Mouse (Mus musculus): ENCODE results near the gene Atg4b. TPM values are rescaled to one million over a fixed set of nuclear protein-coding genes. Genes with fewer than 3 reads are reported as not detected.

The Atg4b gene
- polyA plus RNA-seq, 1 experiment from 2014 or later: 95.7 TPM

DNA sequence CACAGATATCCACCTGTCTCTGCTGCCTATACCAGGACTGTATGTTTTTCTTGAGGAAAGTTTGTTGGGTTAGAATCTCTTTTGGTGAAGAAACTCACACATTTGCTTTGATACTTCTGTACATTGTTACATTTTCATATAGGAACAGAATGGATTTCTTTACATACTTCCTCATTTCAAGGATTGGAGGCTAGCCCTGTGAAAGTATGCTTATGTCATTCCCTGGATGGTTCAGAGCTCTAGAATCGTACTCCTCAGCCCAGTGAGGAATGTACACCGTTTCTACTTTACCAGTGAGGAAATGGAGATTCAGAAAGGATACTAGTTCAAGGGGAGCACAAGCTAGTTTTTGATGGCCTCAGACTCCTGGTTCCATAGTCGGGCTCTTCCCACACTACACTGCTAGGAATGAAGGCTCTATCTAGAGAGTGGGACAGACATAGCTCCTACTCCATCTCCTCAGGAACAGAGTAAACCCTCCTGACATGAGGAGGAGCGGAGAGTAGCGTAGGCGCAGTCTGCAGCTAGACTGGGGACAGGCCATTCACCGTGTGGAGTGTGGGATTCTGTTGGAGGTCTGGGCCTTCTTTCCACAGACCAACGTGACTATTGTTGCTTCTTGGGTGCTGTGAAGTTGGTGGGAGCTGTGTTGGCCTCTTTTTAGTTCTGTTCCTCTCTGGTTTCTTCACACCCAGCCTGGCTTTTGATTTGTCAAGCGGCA lies 13.7 kb downstream of the Atg4b start:
- no peak for ATAC-seq (ENCODE audit: low FRiP score, low TSS enrichment)
- H3K9ac ChIP-seq (ENCODE audit: low read depth, low read length): no peak overlapping the region
- peaks cover 11% of the 10 kb centered on the region; the same call in 1 of the 2 replicates for H3K36me3 ChIP-seq (ENCODE audit: control insufficient read depth, insufficient read depth, low read length)
- no peaks in the 10 kb centered on the region for H3K9me3 ChIP-seq (ENCODE audit: control insufficient read depth, low read length)
- no peak overlapping the region for H3K27ac ChIP-seq (ENCODE audit: low read depth, low read length)
- H3K4me1 ChIP-seq (ENCODE audit: control insufficient read depth, insufficient read depth, low read length): no peaks in the 10 kb centered on the region
- H3K4me2 ChIP-seq (replicated peaks; ENCODE audit: low read depth, low read length): no peak overlapping the region
- no peaks in the 10 kb centered on the region for H3K27me3 ChIP-seq (ENCODE audit: control insufficient read depth, insufficient read depth, low read length)
- 93% methylated on average over 9 of the region's 9 CpGs for WGBS
- no peak overlapping the region for H3K4me3 ChIP-seq (ENCODE audit: low read length)

DNA sequence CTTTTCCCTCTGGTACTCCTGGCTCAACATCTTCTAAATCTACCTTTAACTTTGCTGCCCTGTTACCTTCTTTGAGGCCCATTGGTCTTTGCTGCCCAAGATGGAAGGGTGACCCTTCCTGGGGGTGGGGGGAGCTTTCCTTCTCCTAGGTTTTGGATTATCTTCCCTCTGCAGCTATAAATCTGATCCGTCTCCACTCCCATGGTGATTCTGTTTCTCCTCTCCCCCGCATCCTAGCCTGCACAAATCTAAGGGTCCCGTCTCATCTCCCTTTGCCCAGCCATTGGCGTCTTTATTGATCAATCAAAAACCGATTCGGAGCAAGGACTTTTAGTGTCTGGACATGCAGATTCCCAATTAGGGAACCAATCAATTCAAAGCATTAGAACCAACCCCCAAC lies 16.3 kb downstream of the Atg4b start:
- no peaks in the 10 kb centered on the region for H3K9me3 ChIP-seq (ENCODE audit: control insufficient read depth, low read length)
- no peak overlapping the region for H3K4me2 ChIP-seq (replicated peaks; ENCODE audit: low read depth, low read length)
- H3K36me3 ChIP-seq (ENCODE audit: control insufficient read depth, insufficient read depth, low read length): peaks cover 12% of the 10 kb centered on the region; the same call in 1 of the 2 replicates
- WGBS: 45% methylated on average over 6 of the region's 6 CpGs
- no peak overlapping the region for H3K4me3 ChIP-seq (ENCODE audit: low read length)
- H3K27ac ChIP-seq (ENCODE audit: low read depth, low read length): no peak overlapping the region
- H3K4me1 ChIP-seq (ENCODE audit: control insufficient read depth, insufficient read depth, low read length): no peaks in the 10 kb centered on the region
- no peak overlapping the region for H3K9ac ChIP-seq (ENCODE audit: low read depth, low read length)
- ATAC-seq (ENCODE audit: low FRiP score, low TSS enrichment): peak; percentile 79
- no peaks in the 10 kb centered on the region for H3K27me3 ChIP-seq (ENCODE audit: control insufficient read depth, insufficient read depth, low read length)

DNA sequence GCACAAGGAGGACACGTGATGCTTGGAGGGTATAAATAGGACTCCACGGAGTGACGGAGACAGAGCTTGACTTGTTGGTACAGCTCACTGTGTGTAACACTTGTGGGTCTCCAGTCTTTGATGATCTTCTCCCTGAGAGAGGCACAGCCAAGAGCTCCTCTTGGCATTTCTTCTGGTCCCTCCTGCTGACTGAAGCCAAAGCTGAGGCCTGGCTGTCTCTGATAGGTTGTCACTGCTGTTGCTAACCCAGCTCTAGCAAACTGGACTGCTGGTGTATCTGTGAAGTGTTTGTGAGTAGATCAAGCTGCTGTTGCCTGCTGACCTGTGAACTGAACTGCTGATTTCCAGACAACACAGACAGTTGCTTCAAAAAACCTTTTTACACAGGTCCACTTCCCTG lies 18.6 kb downstream of the Atg4b start:
- H3K9ac ChIP-seq (ENCODE audit: low read depth, low read length): no peak overlapping the region
- WGBS: 97% methylated on average over 3 of the region's 3 CpGs
- H3K4me2 ChIP-seq (replicated peaks; ENCODE audit: low read depth, low read length): no peak overlapping the region
- no peaks in the 10 kb centered on the region for H3K4me1 ChIP-seq (ENCODE audit: control insufficient read depth, insufficient read depth, low read length)
- no peak for ATAC-seq (ENCODE audit: low FRiP score, low TSS enrichment)
- H3K9me3 ChIP-seq (ENCODE audit: control insufficient read depth, low read length): no peaks in the 10 kb centered on the region
- peaks cover 34% of the 10 kb centered on the region for H3K36me3 ChIP-seq (ENCODE audit: control insufficient read depth, insufficient read depth, low read length)
- H3K27ac ChIP-seq (ENCODE audit: low read depth, low read length): no peak overlapping the region
- no peaks in the 10 kb centered on the region for H3K27me3 ChIP-seq (ENCODE audit: control insufficient read depth, insufficient read depth, low read length)
- no peak overlapping the region for H3K4me3 ChIP-seq (ENCODE audit: low read length)

DNA sequence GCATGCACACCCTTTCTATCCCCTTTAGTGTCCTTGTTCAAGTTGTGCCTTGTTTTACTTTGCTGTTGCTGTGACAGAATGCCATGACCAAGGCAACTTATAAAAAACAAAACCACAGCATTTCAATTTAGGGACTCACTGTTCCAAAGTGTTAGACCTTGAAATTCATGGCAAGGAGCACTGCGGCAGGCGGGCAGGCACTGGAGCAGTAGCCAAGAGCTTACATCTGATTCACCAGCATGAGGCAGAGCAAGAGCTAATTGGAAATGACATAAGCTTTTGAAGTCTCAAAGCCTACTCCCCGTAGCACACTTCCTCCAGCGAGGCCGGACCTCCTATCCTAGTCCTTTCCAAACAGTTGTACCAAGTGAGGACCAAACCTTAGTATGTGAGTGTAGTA lies 25.4 kb downstream of the Atg4b start:
- Histone ChIP-seq H3K4me2 (replicated peaks; ENCODE audit: low read depth, low read length) (no peak overlapping the region), H3K9me3 (ENCODE audit: control insufficient read depth, low read length) (no peaks in the 10 kb centered on the region), H3K36me3 (ENCODE audit: control insufficient read depth, insufficient read depth, low read length) (peaks cover 81% of the 10 kb centered on the region), H3K9ac (ENCODE audit: low read depth, low read length) (no peak overlapping the region), H3K27me3 (ENCODE audit: control insufficient read depth, insufficient read depth, low read length) (no peaks in the 10 kb centered on the region), H3K4me3 (ENCODE audit: low read length) (no peak overlapping the region), H3K4me1 (ENCODE audit: control insufficient read depth, insufficient read depth, low read length) (no peaks in the 10 kb centered on the region), H3K27ac (ENCODE audit: low read depth, low read length) (no peak overlapping the region)
- ATAC-seq (ENCODE audit: low FRiP score, low TSS enrichment): no peak
- WGBS: 91% methylated on average over 5 of the region's 5 CpGs

DNA sequence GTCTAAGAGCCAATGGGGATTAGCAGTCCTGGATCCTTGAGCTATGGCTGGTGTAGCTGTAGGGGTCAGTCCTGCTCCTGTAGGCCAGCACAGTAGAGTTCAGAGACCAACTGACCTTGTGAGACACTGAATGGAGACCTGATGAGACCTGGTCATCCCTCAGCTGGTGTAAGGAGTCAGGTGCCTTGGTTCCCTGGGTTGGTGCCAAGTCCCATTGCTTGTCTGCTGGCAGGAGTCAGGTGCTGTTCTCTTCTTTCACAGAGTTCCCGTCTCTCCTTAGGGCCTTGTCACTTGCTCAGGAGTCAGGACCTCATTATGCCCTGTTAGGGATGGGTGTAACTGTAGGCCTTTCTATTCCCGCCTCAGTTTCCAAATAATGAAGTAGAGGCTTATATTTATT lies 35.6 kb downstream of the Atg4b start:
- Histone ChIP-seq H3K4me3 (ENCODE audit: low read length) (no peak overlapping the region), H3K4me1 (ENCODE audit: control insufficient read depth, insufficient read depth, low read length) (no peaks in the 10 kb centered on the region), H3K4me2 (replicated peaks; ENCODE audit: low read depth, low read length) (no peak overlapping the region), H3K27me3 (ENCODE audit: control insufficient read depth, insufficient read depth, low read length) (no peaks in the 10 kb centered on the region), H3K9me3 (ENCODE audit: control insufficient read depth, low read length) (no peaks in the 10 kb centered on the region), H3K27ac (ENCODE audit: low read depth, low read length) (no peak overlapping the region), H3K9ac (ENCODE audit: low read depth, low read length) (no peak overlapping the region), H3K36me3 (ENCODE audit: control insufficient read depth, insufficient read depth, low read length) (peaks cover 81% of the 10 kb centered on the region)
- no peak for ATAC-seq (ENCODE audit: low FRiP score, low TSS enrichment)
- 86% methylated on average over 2 of the region's 2 CpGs for WGBS

DNA sequence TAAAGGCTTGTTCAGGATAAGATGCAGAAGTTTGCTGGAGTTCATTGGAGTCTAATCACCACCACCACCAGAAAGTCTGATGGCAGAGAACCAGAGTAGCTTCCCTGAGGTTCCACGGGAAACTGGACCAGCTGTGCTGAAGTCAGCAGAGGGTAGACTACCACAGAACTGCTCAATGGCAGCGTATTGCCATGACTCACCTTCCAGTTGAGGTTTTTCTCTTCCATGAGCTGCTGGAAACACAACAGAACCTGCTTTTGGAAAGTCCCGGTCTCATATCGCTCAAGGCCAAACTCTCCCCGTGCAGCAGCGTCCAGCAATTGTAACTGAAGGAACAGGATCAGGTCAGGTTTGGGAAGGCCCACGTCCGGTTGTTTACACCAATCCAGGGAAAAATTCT lies 43.2 kb downstream of the Atg4b start:
- no peak overlapping the region for H3K9ac ChIP-seq (ENCODE audit: low read depth, low read length)
- H3K27me3 ChIP-seq (ENCODE audit: control insufficient read depth, insufficient read depth, low read length): no peaks in the 10 kb centered on the region
- H3K27ac ChIP-seq (ENCODE audit: low read depth, low read length): no peak overlapping the region
- no peaks in the 10 kb centered on the region for H3K4me1 ChIP-seq (ENCODE audit: control insufficient read depth, insufficient read depth, low read length)
- ATAC-seq (ENCODE audit: low FRiP score, low TSS enrichment): no peak
- H3K4me3 ChIP-seq (ENCODE audit: low read length): no peak overlapping the region
- H3K4me2 ChIP-seq (replicated peaks; ENCODE audit: low read depth, low read length): no peak overlapping the region
- H3K36me3 ChIP-seq (ENCODE audit: control insufficient read depth, insufficient read depth, low read length): peaks cover 70% of the 10 kb centered on the region
- no peaks in the 10 kb centered on the region for H3K9me3 ChIP-seq (ENCODE audit: control insufficient read depth, low read length)
- 94% methylated on average over 8 of the region's 8 CpGs for WGBS

DNA sequence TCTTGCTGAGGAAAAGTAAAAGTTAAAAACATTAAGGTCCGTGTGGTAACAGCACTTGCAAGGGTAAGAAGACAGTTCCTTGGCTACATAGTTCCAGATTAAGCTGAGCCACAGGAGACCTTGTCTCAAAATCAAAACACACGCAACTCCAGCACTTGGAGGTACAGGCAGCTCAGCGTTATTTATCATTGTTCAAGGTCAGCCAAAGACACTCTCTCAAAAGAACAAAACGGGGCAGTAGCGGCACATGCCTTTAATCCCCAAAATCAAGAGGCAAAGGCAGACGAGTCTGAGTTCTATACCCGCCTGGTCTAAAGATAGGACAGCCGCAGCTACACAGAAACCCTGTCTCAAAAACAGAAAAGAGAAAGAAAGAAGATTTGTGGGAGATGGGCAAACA lies 44.6 kb downstream of the Atg4b start:
- Histone ChIP-seq H3K27ac (ENCODE audit: low read depth, low read length) (no peak overlapping the region), H3K9ac (ENCODE audit: low read depth, low read length) (no peak overlapping the region), H3K27me3 (ENCODE audit: control insufficient read depth, insufficient read depth, low read length) (no peaks in the 10 kb centered on the region), H3K4me2 (replicated peaks; ENCODE audit: low read depth, low read length) (no peak overlapping the region), H3K4me3 (ENCODE audit: low read length) (no peak overlapping the region), H3K4me1 (ENCODE audit: control insufficient read depth, insufficient read depth, low read length) (no peaks in the 10 kb centered on the region), H3K9me3 (ENCODE audit: control insufficient read depth, low read length) (no peaks in the 10 kb centered on the region), H3K36me3 (ENCODE audit: control insufficient read depth, insufficient read depth, low read length) (peaks cover 76% of the 10 kb centered on the region)
- no peak for ATAC-seq (ENCODE audit: low FRiP score, low TSS enrichment)
- 87% methylated on average over 8 of the region's 8 CpGs for WGBS

DNA sequence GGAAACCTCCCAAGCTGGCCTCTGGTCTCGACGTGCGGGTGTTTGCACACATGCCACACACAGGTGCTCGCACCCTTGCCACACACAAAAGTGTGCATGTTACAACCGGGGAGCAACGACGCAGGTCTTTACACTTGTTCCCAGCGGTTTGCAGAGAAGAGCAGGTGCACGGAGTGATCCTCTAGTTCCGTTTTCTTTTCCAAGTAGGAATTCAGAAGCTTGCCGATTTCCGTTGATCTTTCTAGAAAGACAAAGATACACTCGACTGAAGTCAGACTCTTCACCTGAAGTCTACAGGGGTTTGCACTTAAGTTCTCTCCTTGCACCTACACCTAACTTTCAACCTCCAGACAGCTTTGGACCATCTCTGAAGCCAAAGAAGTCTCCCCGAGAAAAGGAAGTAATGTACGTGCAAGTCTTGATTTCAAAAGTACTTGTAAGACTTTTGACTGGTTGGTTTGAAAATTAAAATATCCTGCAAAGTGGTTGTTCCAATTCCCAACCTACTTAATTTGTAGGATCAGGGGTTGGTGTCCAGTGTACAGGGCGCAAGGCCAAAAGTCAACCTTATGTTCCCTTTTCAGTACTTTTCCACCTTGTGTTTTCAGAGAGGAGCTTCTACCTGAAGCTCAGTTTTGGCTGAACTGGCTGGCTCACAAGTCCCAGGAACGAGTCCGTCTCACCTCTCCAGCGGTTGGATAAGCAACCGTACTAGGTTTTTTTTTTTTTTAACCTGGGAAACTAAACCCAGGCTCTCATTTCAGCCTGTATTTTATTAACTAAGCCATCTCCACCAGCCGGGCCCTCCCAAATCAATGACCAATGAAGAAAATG lies 49.6 kb downstream of the Atg4b start:
- peak overlapping the region; percentile 81 for H3K9ac ChIP-seq (ENCODE audit: low read depth, low read length)
- H3K4me1 ChIP-seq (ENCODE audit: control insufficient read depth, insufficient read depth, low read length): peaks cover 22% of the 10 kb centered on the region
- H3K27ac ChIP-seq (ENCODE audit: low read depth, low read length): peak overlapping the region; percentile 86; the same call in 1 of the 2 replicates
- H3K4me3 ChIP-seq (ENCODE audit: low read length): peak overlapping the region; percentile 75
- H3K9me3 ChIP-seq (ENCODE audit: control insufficient read depth, low read length): no peaks in the 10 kb centered on the region
- 73% methylated on average over 21 of the region's 21 CpGs for WGBS
- peaks cover 35% of the 10 kb centered on the region for H3K36me3 ChIP-seq (ENCODE audit: control insufficient read depth, insufficient read depth, low read length)
- no peaks in the 10 kb centered on the region for H3K27me3 ChIP-seq (ENCODE audit: control insufficient read depth, insufficient read depth, low read length)
- peak overlapping the region; percentile 64 for H3K4me2 ChIP-seq (replicated peaks; ENCODE audit: low read depth, low read length)
- no peak for ATAC-seq (ENCODE audit: low FRiP score, low TSS enrichment)

DNA sequence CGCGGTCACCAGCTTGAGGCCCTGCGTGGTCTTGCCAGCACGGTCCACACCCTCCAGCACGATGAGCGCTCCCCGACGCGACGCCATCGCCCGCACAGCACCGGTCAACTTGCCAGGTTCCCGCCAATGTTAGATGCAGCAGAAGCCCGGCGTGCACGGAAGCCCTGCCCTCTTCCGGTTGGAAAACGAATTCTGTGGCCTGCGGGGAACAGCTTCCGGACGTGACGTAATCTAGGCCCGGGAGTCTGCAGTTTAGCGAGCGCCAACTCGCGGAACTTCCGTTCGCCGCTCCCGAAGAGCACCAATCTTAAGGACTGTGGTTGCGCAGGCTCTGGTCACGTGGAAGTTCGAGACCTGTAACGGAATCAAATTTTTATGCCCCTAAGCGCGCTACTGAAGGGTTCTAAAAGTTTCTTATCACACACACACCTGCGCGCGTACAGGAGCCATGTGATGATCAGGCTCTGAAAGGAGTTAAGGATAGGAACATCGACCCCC lies 50.5 kb downstream of the Atg4b start, which contains the start of gene Dtymk:
TSS of gene Dtymk (minus strand) at position 194 of the 498 bp plus-strand sequence.
- peaks cover 44% of the 10 kb centered on the region for H3K36me3 ChIP-seq (ENCODE audit: control insufficient read depth, insufficient read depth, low read length)
- no peaks in the 10 kb centered on the region for H3K9me3 ChIP-seq (ENCODE audit: control insufficient read depth, low read length)
- peaks cover 22% of the 10 kb centered on the region for H3K4me1 ChIP-seq (ENCODE audit: control insufficient read depth, insufficient read depth, low read length)
- WGBS: under 1% methylated on average over 42 of the region's 42 CpGs
- H3K4me2 ChIP-seq (replicated peaks; ENCODE audit: low read depth, low read length): peak within 1 kb of the TSS; percentile 69
- H3K4me3 ChIP-seq (ENCODE audit: low read length): peak within 1 kb of the TSS; percentile 75
- peak; percentile 52 for ATAC-seq (ENCODE audit: low FRiP score, low TSS enrichment)
- peak within 1 kb of the TSS; percentile 81 for H3K9ac ChIP-seq (ENCODE audit: low read depth, low read length)
- H3K27ac ChIP-seq (ENCODE audit: low read depth, low read length): peak within 1 kb of the TSS; percentile 91
- no peaks in the 10 kb centered on the region for H3K27me3 ChIP-seq (ENCODE audit: control insufficient read depth, insufficient read depth, low read length)

All from kidney, embryonic 14.5 days (tissue).